Mouse (Mus musculus): Measurements from ENCODE around the gene Pgk2. TPM values are rescaled to one million over a fixed set of nuclear protein-coding genes. Genes with fewer than 3 reads are reported as not detected.
"Not testable (repeated sequence)": the region's sequence is repeated elsewhere in the genome, so short reads cannot be mapped to it uniquely, and the experiment has no call there.

Pgk2 gene
- not detected in 2 replicates for polyA plus RNA-seq (2015; fragmentation: Nextera tagmentation; extraction: Ambion mirVana)

- 59% methylated on average over 4 of the region's 4 CpGs for WGBS
- no peaks in the 10 kb centered on the region for H3K36me3 ChIP-seq
- ATAC-seq (ENCODE audit: borderline replicate concordance, extremely low read depth, low FRiP score, low TSS enrichment): no peak
- H3K27me3 ChIP-seq: no peaks in the 10 kb centered on the region
- no peaks in the 10 kb centered on the region for H3K4me1 ChIP-seq
- no peak within 1 kb of the TSS for H3K4me3 ChIP-seq
- no peak within 1 kb of the TSS for H3K27ac ChIP-seq
- H3K9me3 ChIP-seq: no peaks in the 10 kb centered on the region
- no peak within 1 kb of the TSS for H3K9ac ChIP-seq
- H3K4me2 ChIP-seq: no peak within 1 kb of the TSS
Measured at GRCm38 (mm10) chr17:40208540-40208939, at the start of gene Pgk2. Pgk2 (minus strand) TSS chr17:40208640.

DNA sequence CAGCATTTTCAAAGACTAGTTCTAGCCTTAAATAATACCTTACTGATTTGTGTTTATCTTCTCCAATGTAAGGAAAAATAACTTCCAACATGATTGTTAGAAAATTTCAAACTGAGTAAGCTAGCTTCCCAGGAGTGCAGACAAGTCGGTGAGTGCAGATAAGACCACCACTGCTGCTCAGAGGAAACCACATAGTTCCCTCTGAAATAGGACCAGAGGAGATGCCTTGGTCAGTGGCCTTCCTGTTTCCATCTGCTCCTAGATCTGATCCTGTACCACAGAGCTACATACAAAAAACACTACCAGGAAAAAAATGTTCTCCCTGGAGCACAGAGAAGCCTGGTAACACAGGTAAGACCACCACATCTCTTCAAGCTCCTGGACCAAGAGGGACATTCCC lies 44.0 kb upstream of the Pgk2 start:
- WGBS: 76% methylated on average over 1 of the region's 1 CpGs
- no peak overlapping the region for H3K9ac ChIP-seq
- H3K4me3 ChIP-seq: no peak overlapping the region
- H3K4me1 ChIP-seq: no peaks in the 10 kb centered on the region
- no peak overlapping the region for H3K27ac ChIP-seq
- H3K36me3 ChIP-seq: no peaks in the 10 kb centered on the region
- no peaks in the 10 kb centered on the region for H3K27me3 ChIP-seq
- no peak overlapping the region for H3K4me2 ChIP-seq
- no peak for ATAC-seq (ENCODE audit: borderline replicate concordance, extremely low read depth, low FRiP score, low TSS enrichment)
- H3K9me3 ChIP-seq: no peaks in the 10 kb centered on the region

GRCm38 (mm10) chr17:40242135-40242534 lies 33.7 kb upstream of the Pgk2 start, which contains the start of gene Crisp3:
Crisp3 (minus strand) TSS chr17:40242288.
- Histone ChIP-seq H3K36me3 (no peaks in the 10 kb centered on the region), H3K4me1 (no peaks in the 10 kb centered on the region), H3K27me3 (no peaks in the 10 kb centered on the region), H3K9me3 (no peaks in the 10 kb centered on the region), H3K4me2 (no peak within 1 kb of the TSS), H3K9ac (no peak within 1 kb of the TSS), H3K4me3 (no peak within 1 kb of the TSS), H3K27ac (no peak within 1 kb of the TSS)
- no peak for ATAC-seq (ENCODE audit: borderline replicate concordance, extremely low read depth, low FRiP score, low TSS enrichment)

GRCm38 (mm10) chr17:40201803-40202202 lies 6.6 kb downstream of the Pgk2 start:
- H3K36me3 ChIP-seq; H3K27ac ChIP-seq; H3K27me3 ChIP-seq; H3K4me1 ChIP-seq; ATAC-seq (ENCODE audit: borderline replicate concordance, extremely low read depth, low FRiP score, low TSS enrichment); H3K4me2 ChIP-seq; H3K4me3 ChIP-seq; H3K9me3 ChIP-seq; H3K9ac ChIP-seq: not testable (repeated sequence)

GRCm38 (mm10) chr17:40190192-40190591 lies 18.2 kb downstream of the Pgk2 start:
- not testable (repeated sequence) for H3K27me3 ChIP-seq; H3K4me3 ChIP-seq; H3K9ac ChIP-seq; H3K36me3 ChIP-seq; H3K27ac ChIP-seq; H3K4me1 ChIP-seq; H3K4me2 ChIP-seq; ATAC-seq (ENCODE audit: borderline replicate concordance, extremely low read depth, low FRiP score, low TSS enrichment); H3K9me3 ChIP-seq
- 76% methylated on average over 4 of the region's 4 CpGs for WGBS

DNA sequence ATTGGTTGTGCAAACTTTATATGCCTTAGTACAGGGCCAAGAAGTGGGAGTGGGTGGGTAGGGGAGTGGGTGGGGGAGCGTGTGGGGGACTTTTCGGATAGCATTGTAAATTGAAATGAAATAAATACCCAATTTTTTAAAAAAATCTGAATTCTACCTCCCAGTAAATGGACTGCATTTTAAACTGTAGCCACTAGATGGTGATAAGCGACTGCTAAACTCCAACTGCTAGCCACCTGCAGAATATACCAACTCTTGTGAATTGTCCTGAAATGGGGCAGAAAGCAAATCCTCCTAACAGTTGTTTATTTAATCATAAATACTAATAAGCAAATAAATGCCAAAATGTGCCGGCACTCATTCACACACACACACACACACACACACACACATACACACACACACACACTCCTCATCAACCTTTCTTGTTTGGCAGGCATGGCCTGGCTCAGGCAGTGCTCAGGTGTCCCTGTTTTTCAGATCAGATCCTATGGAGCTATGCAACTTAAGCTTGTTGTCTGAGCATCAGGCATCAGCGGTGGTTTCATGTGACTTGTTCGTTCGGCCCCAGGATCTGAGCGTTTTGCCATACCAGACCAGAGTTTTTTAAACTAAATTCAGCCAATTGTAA lies 50.6 kb downstream of the Pgk2 start:
- H3K4me2 ChIP-seq; ATAC-seq (ENCODE audit: borderline replicate concordance, extremely low read depth, low FRiP score, low TSS enrichment); H3K9me3 ChIP-seq; H3K27me3 ChIP-seq; H3K27ac ChIP-seq; H3K9ac ChIP-seq; H3K36me3 ChIP-seq; H3K4me1 ChIP-seq; H3K4me3 ChIP-seq: not testable (repeated sequence)
- 37% methylated on average over 8 of the region's 8 CpGs for WGBS

Other genes starting within 250 kb of the Pgk2 start
- gene AC192777.2, start 113.2 kb downstream of the Pgk2 start, polyA plus RNA-seq (2015; fragmentation: Nextera tagmentation; extraction: Ambion mirVana): not detected in 2 replicates
- gene Crisp3, start 33.6 kb upstream of the Pgk2 start, polyA plus RNA-seq (2015; fragmentation: Nextera tagmentation; extraction: Ambion mirVana): not detected in 2 replicates
- gene Crisp1, start 110.6 kb upstream of the Pgk2 start, polyA plus RNA-seq (2015; fragmentation: Nextera tagmentation; extraction: Ambion mirVana): not detected in 2 replicates